Mouse (Mus musculus) thymus, postnatal 25 days (tissue): ENCODE measurements at regions not wholly inside any gene's neighbourhood (a gene's known extent, or its start where the extent isn't known, plus 50 kb on each side); places are given as distances from the start of the nearest gene placed in this dataset.

Experiments
- DNase-seq: peaks from one replicate; pipeline ENCODE4 v3.0.0; 2022

GRCm38 (mm10) chr3:60928910-60929309 lies 73.7 kb upstream of the P2ry1 start:
- DNase-seq = no peak

- no peak for DNase-seq
Measured at GRCm38 (mm10) chr3:60934492-60934891, 68.1 kb upstream of the P2ry1 start.

GRCm38 (mm10) chr3:60941451-60941850 lies 61.1 kb upstream of the P2ry1 start:
- no peak for DNase-seq

- no peak for DNase-seq
Measured at GRCm38 (mm10) chr3:60948897-60949296, 53.7 kb upstream of the P2ry1 start.
